Mouse (Mus musculus): Measurements from ENCODE around the gene Ankrd17.

The Ankrd17 gene

DNA sequence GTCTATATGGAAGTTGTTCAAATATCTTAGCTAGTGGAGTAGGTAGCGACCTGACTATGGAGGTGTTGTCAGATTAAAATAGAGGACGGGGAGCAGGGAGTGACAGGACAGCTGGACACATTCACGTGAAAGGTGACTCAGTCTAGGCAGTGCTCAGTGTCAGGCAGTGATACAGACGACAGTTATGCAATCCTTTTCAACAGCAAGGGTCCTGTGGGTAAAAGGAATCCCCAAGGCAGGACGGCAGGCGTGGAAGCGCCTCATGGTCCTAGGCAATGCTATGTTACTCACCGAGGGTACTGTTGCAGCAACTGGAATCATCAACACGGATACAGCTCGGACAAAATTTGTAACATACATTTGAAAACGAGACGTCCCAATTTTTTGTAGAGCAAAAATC, 149.2 kb downstream of the Ankrd17 start:
- DNase-seq = no peak

DNA sequence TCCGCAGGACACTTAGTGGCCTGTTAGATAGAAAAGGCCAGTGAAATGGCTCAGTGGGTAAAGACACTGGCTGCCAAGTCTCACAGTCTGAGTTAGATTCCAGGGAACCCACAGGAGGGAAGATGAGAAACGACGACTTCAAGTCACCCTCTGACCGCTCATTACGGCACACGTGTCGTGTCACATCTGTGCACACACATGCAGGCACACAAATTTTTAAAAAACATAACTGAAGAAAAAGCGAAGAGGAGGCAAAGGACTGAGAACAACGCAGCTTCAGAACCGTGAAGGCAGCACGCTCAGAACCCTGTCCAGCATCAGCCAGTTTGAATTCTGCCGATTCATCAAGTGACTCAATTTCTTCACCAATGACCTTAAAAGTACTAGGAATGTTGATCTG, 153.0 kb downstream of the Ankrd17 start:
- DNase-seq = no peak

DNA sequence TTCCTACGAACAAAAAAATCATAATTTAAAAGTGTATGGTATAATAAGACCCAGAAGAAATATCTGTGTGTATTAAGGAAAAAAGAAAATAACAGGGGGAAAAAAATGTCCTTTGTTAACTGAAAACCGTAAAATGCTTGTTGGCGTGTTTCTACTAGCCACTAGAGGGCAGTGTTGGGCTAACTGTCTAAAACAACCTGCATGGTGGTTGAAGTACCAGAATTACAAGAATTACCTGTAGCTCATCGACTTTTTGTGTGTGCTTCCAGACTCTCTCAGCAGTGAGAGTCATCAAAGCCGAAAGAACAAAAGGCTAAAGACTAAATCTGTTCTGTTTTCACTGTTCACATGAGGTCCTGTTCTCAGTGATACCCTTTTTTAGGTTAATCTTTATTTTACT, 163.2 kb downstream of the Ankrd17 start:
- DNase-seq = no peak

DNA sequence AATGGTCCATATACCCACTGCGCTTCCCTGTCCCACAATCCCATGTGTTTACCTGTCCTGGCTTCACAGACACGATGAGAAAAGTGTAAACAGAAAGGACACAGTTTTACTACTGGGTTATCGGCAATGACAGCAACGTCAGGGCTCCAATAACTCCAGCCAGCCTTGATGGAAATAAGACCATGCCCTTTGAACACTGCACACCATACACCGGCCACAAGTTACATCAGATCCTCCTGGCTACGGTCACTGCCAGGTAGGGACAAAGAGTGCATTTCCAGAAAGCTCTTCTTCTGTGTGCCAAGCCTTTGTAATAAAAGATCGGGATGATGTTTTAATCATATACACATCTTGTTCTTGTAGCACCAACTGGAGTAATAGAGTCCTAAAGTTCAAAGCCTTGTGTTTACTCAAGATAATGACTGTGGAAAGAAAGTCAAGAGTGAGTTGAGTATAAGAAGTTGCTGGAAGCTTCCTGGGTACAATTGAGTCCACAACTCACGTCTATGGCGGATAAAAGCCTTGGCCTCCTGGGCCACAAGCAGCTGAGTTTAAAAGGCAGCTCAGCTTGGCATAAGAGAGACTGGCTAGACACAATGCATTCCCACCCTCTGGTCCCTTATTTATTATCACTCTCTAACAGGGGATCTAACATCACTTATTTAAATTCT, 163.8 kb downstream of the Ankrd17 start:
- DNase-seq = no peak

- DNase-seq = no peak
These were observed 166.3 kb downstream of the Ankrd17 start for GRCm38 (mm10) chr5:90199922-90200632.

GRCm38 (mm10) chr5:90194831-90195230, 171.5 kb downstream of the Ankrd17 start:
- no peak for DNase-seq

GRCm38 (mm10) chr5:90182782-90183181, 183.6 kb downstream of the Ankrd17 start:
- no peak for DNase-seq

DNA sequence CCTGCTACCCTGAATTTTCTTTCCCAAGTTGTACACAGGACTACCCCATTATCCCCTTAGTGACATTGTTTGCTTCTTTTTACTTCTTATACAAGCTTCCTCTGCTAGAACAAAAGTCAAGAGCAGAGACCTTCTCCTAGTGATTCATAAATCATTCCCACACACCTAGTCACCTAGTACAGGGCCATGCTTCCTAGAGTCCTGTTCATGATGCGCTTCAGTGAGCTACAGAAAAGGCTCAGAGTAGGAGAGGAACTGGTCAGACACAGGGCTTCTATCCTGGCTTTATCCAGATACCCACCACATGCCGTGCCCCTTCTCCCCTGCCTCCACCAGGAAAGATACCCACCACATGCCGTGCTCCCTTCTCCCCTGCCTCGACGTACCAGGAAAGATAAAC, 187.3 kb downstream of the Ankrd17 start:
- no peak for DNase-seq

DNA sequence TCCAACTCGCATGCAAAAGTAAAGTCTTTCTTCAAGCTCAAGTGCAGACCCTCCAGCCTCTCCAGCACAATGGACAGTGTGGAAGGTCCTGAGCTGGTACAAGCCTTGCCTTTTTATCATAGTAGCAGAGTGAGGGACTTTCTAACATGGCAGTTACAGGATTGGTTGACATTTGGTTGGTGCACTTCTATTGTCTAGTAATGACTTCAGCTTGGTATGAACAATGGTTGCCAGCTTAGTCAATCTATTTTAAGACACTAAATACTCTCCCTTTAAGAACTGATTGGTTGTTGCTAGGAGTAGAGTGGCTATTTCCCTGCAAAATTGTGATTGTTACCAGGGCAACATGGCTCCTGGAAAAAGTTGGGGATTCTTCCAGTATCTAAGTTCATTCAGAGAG, 188.3 kb downstream of the Ankrd17 start:
- no peak for DNase-seq

Data from cerebellum, adult 11-12 months (tissue).